Mouse (Mus musculus): Measurements from ENCODE around the gene Il22ra1. TPM values are rescaled to one million over a fixed set of nuclear protein-coding genes. Genes with fewer than 3 reads are reported as not detected.

The Il22ra1 gene
- polyA plus RNA-seq, 1 experiment = 0.67 TPM

DNA sequence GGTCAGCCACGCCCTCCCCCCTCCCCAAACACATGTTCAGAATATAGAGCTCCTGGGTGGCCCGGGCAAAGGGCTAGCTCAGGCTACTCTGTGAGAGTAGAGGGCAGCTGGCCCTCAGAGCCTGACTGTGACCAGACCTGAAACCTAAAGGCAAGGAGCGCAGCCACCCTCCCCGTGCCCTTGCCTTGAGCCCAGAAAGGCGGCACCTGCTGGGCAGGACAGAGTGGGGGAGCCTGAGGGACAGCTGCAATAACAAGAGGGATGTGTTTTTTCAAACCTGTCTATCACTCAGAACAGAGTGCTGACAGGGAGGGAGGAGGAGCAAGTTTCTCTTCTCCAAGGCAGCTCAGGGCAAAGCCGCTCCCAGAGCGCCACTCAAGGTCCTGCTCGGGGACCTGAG is 46.5 kb downstream of the Il22ra1 start:
- Histone ChIP-seq H3K27ac (ENCODE audit: insufficient read depth, low read length) (no peak overlapping the region), H3K27me3 (ENCODE audit: control insufficient read depth, insufficient read depth, low read length) (no peaks in the 10 kb centered on the region), H3K36me3 (ENCODE audit: control insufficient read depth, insufficient read depth, low read length) (no peaks in the 10 kb centered on the region), H3K4me3 (ENCODE audit: extremely low read depth, insufficient read depth, insufficient read length) (no peak overlapping the region), H3K4me1 (ENCODE audit: control insufficient read depth, insufficient read depth, insufficient read length) (no peaks in the 10 kb centered on the region)
- no peak for TF ChIP-seq POLR2A (IDR thresholded peaks at IDR 0.05; ENCODE audit: low read depth, low read length)
- TF ChIP-seq CTCF (IDR thresholded peaks at IDR 0.05; ENCODE audit: extremely low read depth, insufficient read depth, insufficient read length, insufficient replicate concordance) = no peak
- no peak for DNase-seq (ENCODE audit: low read depth in 1 of 2, low spot score in 2 of 2)
- 75% methylated on average over 8 of the region's 8 CpGs for WGBS

DNA sequence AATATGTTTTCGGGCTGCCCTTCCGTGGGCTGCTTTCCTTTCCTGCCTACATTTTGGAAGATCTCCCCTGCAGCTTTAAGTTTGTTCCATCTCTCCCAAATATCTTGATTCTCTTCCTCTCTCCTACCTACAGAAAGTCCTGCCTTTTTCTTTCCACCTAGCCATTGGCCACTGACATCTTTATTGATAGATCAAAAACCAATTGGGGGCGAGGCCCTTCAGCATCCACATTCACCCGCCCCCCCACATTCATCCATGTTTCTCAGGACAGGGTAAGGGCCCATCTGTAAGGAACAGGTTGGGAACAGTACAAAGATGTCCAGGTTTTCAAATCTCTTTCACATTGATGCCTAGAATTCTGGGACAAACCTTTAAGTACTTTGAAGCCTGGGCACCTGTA is 48.9 kb downstream of the Il22ra1 start:
- Histone ChIP-seq H3K27ac (ENCODE audit: insufficient read depth, low read length) (no peak overlapping the region), H3K4me1 (ENCODE audit: control insufficient read depth, insufficient read depth, insufficient read length) (no peaks in the 10 kb centered on the region), H3K27me3 (ENCODE audit: control insufficient read depth, insufficient read depth, low read length) (no peaks in the 10 kb centered on the region), H3K4me3 (ENCODE audit: extremely low read depth, insufficient read depth, insufficient read length) (no peak overlapping the region), H3K36me3 (ENCODE audit: control insufficient read depth, insufficient read depth, low read length) (no peaks in the 10 kb centered on the region)
- WGBS = 81% methylated on average over 4 of the region's 4 CpGs
- no peak for TF ChIP-seq CTCF (IDR thresholded peaks at IDR 0.05; ENCODE audit: extremely low read depth, insufficient read depth, insufficient read length, insufficient replicate concordance)
- TF ChIP-seq POLR2A (IDR thresholded peaks at IDR 0.05; ENCODE audit: low read depth, low read length) = no peak
- DNase-seq (ENCODE audit: low read depth in 1 of 2, low spot score in 2 of 2) = no peak

DNA sequence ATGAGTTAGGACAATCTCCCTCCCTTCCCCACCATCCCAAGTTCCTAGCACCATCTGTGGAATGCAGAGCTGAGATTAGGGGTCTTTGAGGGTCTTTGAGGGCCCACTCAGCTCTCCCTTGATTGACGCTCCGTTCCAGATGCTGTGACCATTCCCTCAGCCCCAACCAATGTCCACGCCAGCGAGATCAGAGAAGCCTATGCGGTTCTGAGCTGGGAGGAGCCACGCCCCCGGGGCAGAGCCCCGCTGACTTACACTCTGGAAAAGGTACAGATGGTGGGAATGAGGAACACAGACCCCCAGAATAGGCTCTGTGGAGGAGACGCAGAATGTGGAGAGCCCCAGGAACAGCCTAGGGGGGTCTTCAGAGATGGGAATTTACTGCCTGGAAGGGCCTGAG is 51.7 kb downstream of the Il22ra1 start:
- no peak for DNase-seq (ENCODE audit: low read depth in 1 of 2, low spot score in 2 of 2)
- no peak overlapping the region for H3K27ac ChIP-seq (ENCODE audit: insufficient read depth, low read length)
- no peak overlapping the region for H3K4me3 ChIP-seq (ENCODE audit: extremely low read depth, insufficient read depth, insufficient read length)
- no peaks in the 10 kb centered on the region for H3K4me1 ChIP-seq (ENCODE audit: control insufficient read depth, insufficient read depth, insufficient read length)
- no peaks in the 10 kb centered on the region for H3K36me3 ChIP-seq (ENCODE audit: control insufficient read depth, insufficient read depth, low read length)
- TF ChIP-seq CTCF (IDR thresholded peaks at IDR 0.05; ENCODE audit: extremely low read depth, insufficient read depth, insufficient read length, insufficient replicate concordance) (no peak), POLR2A (IDR thresholded peaks at IDR 0.05; ENCODE audit: low read depth, low read length) (no peak)
- 86% methylated on average over 9 of the region's 9 CpGs for WGBS
- no peaks in the 10 kb centered on the region for H3K27me3 ChIP-seq (ENCODE audit: control insufficient read depth, insufficient read depth, low read length)

DNA sequence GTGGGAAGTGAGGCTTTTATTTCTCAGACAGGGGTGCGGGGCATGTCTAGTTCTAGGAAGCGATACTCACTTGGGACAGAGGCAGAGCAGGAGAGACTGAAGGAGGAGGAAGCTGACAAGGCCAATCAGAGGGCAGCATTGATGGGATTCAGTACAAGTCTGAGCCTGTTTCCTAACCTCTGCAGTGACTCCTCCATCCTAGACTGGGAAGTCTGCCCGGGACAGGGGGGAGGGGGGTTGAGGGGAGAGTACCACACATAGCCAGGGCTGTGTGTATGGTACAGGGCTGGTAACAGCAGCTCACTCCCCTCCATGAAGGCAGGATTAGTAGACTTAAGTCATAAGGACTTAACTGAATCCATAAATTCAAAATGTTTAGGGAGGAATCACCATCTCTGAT is 52.3 kb downstream of the Il22ra1 start:
- H3K4me1 ChIP-seq (ENCODE audit: control insufficient read depth, insufficient read depth, insufficient read length) = no peaks in the 10 kb centered on the region
- no peaks in the 10 kb centered on the region for H3K36me3 ChIP-seq (ENCODE audit: control insufficient read depth, insufficient read depth, low read length)
- H3K27me3 ChIP-seq (ENCODE audit: control insufficient read depth, insufficient read depth, low read length) = no peaks in the 10 kb centered on the region
- 78% methylated on average over 3 of the region's 3 CpGs for WGBS
- no peak overlapping the region for H3K27ac ChIP-seq (ENCODE audit: insufficient read depth, low read length)
- TF ChIP-seq CTCF (IDR thresholded peaks at IDR 0.05; ENCODE audit: extremely low read depth, insufficient read depth, insufficient read length, insufficient replicate concordance) (no peak), POLR2A (IDR thresholded peaks at IDR 0.05; ENCODE audit: low read depth, low read length) (no peak)
- no peak for DNase-seq (ENCODE audit: low read depth in 1 of 2, low spot score in 2 of 2)
- H3K4me3 ChIP-seq (ENCODE audit: extremely low read depth, insufficient read depth, insufficient read length) = no peak overlapping the region

DNA sequence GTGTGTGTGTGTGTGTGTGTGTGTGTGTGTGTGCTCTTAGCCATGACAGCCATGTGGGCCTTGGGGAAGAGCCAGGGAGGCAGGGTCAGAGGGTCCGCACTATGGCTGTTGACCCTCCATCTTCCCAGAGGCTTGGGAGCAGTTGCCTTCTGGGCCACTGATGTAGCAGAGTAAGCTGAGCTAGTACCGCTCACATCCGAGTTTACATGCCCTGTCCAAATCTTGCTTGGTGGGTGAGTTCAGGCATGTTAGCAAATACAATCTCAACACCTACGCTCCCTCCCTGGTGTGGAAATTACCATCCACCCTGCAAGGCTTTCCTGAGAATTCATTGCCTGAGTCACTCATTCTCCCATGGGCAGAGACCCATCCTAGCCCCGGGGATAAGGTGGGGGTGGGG is 53.3 kb downstream of the Il22ra1 start:
- no peaks in the 10 kb centered on the region for H3K27me3 ChIP-seq (ENCODE audit: control insufficient read depth, insufficient read depth, low read length)

DNA sequence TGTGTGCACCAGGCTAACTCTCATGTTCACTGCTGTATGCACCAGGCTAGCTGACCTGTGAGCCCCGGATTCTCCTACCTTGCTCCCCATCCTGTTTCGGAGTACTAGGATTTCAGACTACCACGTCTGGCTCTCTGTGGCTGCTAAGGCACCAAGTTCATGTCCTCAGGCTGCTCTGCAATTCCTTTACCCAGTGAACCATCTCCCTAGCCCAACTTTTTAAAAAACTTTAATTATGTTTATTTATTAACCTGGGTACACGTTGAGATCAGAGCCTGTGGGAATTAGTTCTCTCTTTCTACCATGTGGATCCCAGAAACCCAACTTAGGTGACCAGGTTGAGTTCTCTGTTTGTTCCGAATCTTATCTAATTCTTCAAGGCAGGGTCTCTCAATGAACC is 58.6 kb downstream of the Il22ra1 start:
- Histone ChIP-seq H3K36me3 (ENCODE audit: control insufficient read depth, insufficient read depth, low read length) (no peaks in the 10 kb centered on the region), H3K27me3 (ENCODE audit: control insufficient read depth, insufficient read depth, low read length) (no peaks in the 10 kb centered on the region), H3K27ac (ENCODE audit: insufficient read depth, low read length) (no peak overlapping the region), H3K4me3 (ENCODE audit: extremely low read depth, insufficient read depth, insufficient read length) (no peak overlapping the region), H3K4me1 (ENCODE audit: control insufficient read depth, insufficient read depth, insufficient read length) (no peaks in the 10 kb centered on the region)
- 79% methylated on average over 5 of the region's 5 CpGs for WGBS
- no peak for DNase-seq (ENCODE audit: low read depth in 1 of 2, low spot score in 2 of 2)
- TF ChIP-seq CTCF (IDR thresholded peaks at IDR 0.05; ENCODE audit: extremely low read depth, insufficient read depth, insufficient read length, insufficient replicate concordance) = no peak
- TF ChIP-seq POLR2A (IDR thresholded peaks at IDR 0.05; ENCODE audit: low read depth, low read length) = no peak

More for the DNA sequence above, 53.3 kb downstream of the Il22ra1 start:
- Histone ChIP-seq H3K36me3 (ENCODE audit: control insufficient read depth, insufficient read depth, low read length) (no peaks in the 10 kb centered on the region), H3K27ac (ENCODE audit: insufficient read depth, low read length) (no peak overlapping the region), H3K4me3 (ENCODE audit: extremely low read depth, insufficient read depth, insufficient read length) (no peak overlapping the region), H3K4me1 (ENCODE audit: control insufficient read depth, insufficient read depth, insufficient read length) (no peaks in the 10 kb centered on the region)
- 87% methylated on average over 5 of the region's 5 CpGs for WGBS
- TF ChIP-seq CTCF (IDR thresholded peaks at IDR 0.05; ENCODE audit: extremely low read depth, insufficient read depth, insufficient read length, insufficient replicate concordance) (no peak), POLR2A (IDR thresholded peaks at IDR 0.05; ENCODE audit: low read depth, low read length) (no peak)
- no peak for DNase-seq (ENCODE audit: low read depth in 1 of 2, low spot score in 2 of 2)

DNA sequence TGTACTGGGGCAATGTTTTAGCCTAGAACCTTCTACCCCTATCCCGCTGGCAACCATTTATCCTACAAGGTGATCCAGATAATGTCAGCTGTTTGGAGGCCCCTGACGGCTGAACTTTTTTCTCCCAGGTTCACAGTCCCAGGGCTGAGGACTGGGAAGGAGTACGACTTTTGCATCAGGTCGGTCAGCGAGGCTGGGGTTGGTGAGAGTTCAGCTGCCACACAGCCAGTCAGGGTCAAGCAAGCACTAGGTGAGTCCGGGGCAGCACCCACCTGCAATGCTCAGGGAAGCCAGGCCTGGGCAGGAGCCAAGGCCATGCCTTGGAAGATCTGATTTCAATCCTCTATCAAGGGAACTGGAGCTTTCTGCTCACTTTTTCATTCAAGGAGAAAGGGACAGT is 59.3 kb downstream of the Il22ra1 start:
- H3K27ac ChIP-seq (ENCODE audit: insufficient read depth, low read length) = no peak overlapping the region
- TF ChIP-seq CTCF (IDR thresholded peaks at IDR 0.05; ENCODE audit: extremely low read depth, insufficient read depth, insufficient read length, insufficient replicate concordance) = no peak
- no peak for TF ChIP-seq POLR2A (IDR thresholded peaks at IDR 0.05; ENCODE audit: low read depth, low read length)
- no peak for DNase-seq (ENCODE audit: low read depth in 1 of 2, low spot score in 2 of 2)
- no peak overlapping the region for H3K4me3 ChIP-seq (ENCODE audit: extremely low read depth, insufficient read depth, insufficient read length)
- WGBS = 90% methylated on average over 6 of the region's 6 CpGs
- no peaks in the 10 kb centered on the region for H3K4me1 ChIP-seq (ENCODE audit: control insufficient read depth, insufficient read depth, insufficient read length)
- H3K27me3 ChIP-seq (ENCODE audit: control insufficient read depth, insufficient read depth, low read length) = no peaks in the 10 kb centered on the region
- no peaks in the 10 kb centered on the region for H3K36me3 ChIP-seq (ENCODE audit: control insufficient read depth, insufficient read depth, low read length)

Data from spleen, adult 2 months (tissue).